Mouse (Mus musculus) brain, embryonic 14.5 days (tissue): ENCODE measurements around the gene Cox14.
"Not testable (repeated sequence)": the region's sequence is repeated elsewhere in the genome, so short reads cannot be mapped to it uniquely, and the experiment has no call there.

Experiments used
- CTCF ChIP-seq: fragments of 200-500 bp; IDR thresholded peaks from 2 replicates; pipeline ENCODE4 v1.5.1; 2012; ENCODE audit warnings: inconsistent platforms, mild to moderate bottlenecking, moderate library complexity, borderline replicate concordance; ENCODE audit not compliant: insufficient read depth, insufficient read length; ENCODE audit errors: extremely low read depth
- POLR2A ChIP-seq: fragments of 200-500 bp; IDR thresholded peaks from 2 replicates; pipeline ENCODE4 v1.6.1; 2012; ENCODE audit warnings: mild to moderate bottlenecking, inconsistent platforms, borderline replicate concordance; ENCODE audit not compliant: poor library complexity, insufficient read depth, insufficient read length, severe bottlenecking; ENCODE audit errors: extremely low read depth

DNA sequence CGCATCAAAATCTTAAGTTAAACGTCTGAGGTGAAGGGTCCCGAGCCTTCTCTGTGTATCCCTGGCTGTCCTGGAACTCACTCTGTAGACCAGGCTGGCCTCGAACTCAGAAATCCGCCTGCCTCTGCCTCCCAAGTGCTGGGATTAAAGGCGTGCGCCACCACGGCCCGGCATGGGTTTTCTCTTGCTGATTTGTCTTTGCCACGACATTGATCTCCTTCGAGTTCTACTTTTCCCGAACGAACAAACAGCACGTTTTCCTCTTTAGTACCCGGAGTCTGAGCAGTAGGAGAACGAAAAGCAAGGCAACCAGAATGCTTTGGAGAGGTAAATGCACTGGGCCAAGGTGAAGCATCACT lies 23.8 kb upstream of the Cox14 start:
- not testable (repeated sequence) for TF ChIP-seq CTCF, POLR2A
